Mouse (Mus musculus) megakaryocyte, embryonic 14.5 days (primary cell): ENCODE data around the gene Grap2. TPM values are rescaled to one million over a fixed set of nuclear protein-coding genes. Genes with fewer than 3 reads are reported as not detected.

Experiments
- H3K27me3 ChIP-seq: replicated peaks from 2 replicates; pipeline ENCODE3; 2012; ENCODE audit warnings: inconsistent platforms
- H3K36me3 ChIP-seq: replicated peaks from 2 replicates; pipeline ENCODE3; 2012; ENCODE audit warnings: low read length, inconsistent platforms, mixed read lengths
- H3K4me1 ChIP-seq: 2 replicates; pipeline ENCODE4 v1.6.1; 2012; ENCODE audit warnings: inconsistent platforms
- H3K4me3 ChIP-seq: replicated peaks from 2 replicates; pipeline ENCODE3; 2012; ENCODE audit warnings: moderate library complexity, mild to moderate bottlenecking, inconsistent platforms
- H3K9me3 ChIP-seq: 2 replicates; pipeline ENCODE4 v1.6.1; 2012; ENCODE audit warnings: inconsistent platforms
- FLI1 ChIP-seq: IDR thresholded peaks from 2 replicates; pipeline ENCODE4 v1.6.1; 2012; ENCODE audit warnings: low read length, inconsistent platforms, mixed read lengths
- GATA1 ChIP-seq: IDR thresholded peaks from 3 replicates; pipeline ENCODE4 v1.6.1; 2012; ENCODE audit warnings: mixed read lengths, low read length, inconsistent platforms, borderline replicate concordance
- polyA plus RNA-seq: library from polyadenylated mRNA; stranded (reverse); fragments of >175 nt; gene quantifications from 2 replicates; pipeline ENCODE4 v1.2.3, GENCODE M21; 2012; ENCODE audit warnings: low replicate concordance; ENCODE audit not compliant: insufficient read depth

Gene Grap2
- 136 and 290 TPM in 2 replicates for polyA plus RNA-seq

GRCm38 (mm10) chr15:80572291-80572690, at the start of gene Grap2:
TSS of gene Grap2 (plus strand) at chr15:80572594.
- H3K36me3 ChIP-seq = no peaks in the 10 kb centered on the region
- peaks cover 16% of the 10 kb centered on the region for H3K4me1 ChIP-seq
- H3K4me3 ChIP-seq = peak within 1 kb of the TSS; percentile 88
- H3K27me3 ChIP-seq = peaks cover 72% of the 10 kb centered on the region
- no peak for TF ChIP-seq GATA1
- TF ChIP-seq FLI1 = no peak
- H3K9me3 ChIP-seq = no peaks in the 10 kb centered on the region

DNA sequence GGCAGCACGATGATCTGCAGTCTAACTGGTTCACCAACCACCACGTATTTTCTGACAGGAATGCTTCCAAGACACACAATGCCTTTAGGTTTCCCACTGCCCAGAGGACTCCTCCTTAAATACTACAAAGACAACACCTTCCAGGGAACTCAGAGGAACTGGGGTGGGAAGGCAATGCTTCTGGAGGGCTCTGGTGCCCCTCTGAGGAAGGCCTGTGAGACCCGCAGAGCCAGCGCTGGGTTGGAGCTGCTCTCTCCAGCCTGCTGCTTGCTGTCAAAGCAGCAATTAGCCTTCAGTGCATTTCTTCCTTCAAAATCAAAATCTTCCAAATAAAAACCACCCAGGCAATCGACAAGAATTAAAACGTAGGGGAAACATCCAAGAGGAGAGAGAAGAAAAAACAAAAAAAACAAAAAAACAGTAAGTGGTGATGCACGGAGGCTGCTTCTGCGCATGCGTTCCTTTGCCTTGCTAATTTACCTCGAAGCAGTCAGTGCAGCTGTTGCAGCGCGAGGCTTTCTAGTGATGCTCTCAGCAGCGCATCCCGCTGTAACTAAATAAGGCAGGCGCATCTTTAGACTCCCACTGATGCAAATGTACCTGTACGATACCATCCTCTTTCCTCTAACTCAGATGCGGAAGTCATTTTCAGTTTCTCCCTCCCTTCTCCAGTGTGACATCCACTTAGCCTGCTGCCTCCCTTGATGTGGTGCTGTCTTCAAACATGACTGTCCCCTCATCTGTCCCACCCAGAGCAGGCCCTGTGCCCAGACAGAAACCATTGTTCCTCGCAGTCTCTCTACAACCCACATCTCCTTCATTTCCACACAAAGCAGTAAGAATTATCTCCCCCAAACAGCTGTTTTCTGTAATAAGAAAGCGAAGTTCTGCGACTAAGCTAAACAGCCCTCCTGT, 42.2 kb upstream of the Grap2 start:
- H3K36me3 ChIP-seq = no peaks in the 10 kb centered on the region
- no peak for TF ChIP-seq FLI1
- no peak for TF ChIP-seq GATA1
- no peaks in the 10 kb centered on the region; the same call in 1 of the 2 replicates for H3K9me3 ChIP-seq
- H3K4me3 ChIP-seq = peak overlapping the region; percentile 24
- H3K27me3 ChIP-seq = peaks cover 9% of the 10 kb centered on the region
- H3K4me1 ChIP-seq = peaks cover 37% of the 10 kb centered on the region

- H3K27me3 ChIP-seq = peaks cover 12% of the 10 kb centered on the region
- H3K36me3 ChIP-seq = no peaks in the 10 kb centered on the region
- H3K9me3 ChIP-seq = no peaks in the 10 kb centered on the region; the same call in 1 of the 2 replicates
- H3K4me3 ChIP-seq = peak overlapping the region; percentile 70
- no peak for TF ChIP-seq GATA1
- TF ChIP-seq FLI1 = no peak
- peaks cover 43% of the 10 kb centered on the region for H3K4me1 ChIP-seq
These were observed 41.4 kb upstream of the Grap2 start for GRCm38 (mm10) chr15:80531026-80531425.

GRCm38 (mm10) chr15:80532281-80533072, 39.9 kb upstream of the Grap2 start:
- Histone ChIP-seq H3K4me1 (peaks cover 56% of the 10 kb centered on the region), H3K4me3 (no peak overlapping the region), H3K27me3 (peaks cover 20% of the 10 kb centered on the region), H3K36me3 (no peaks in the 10 kb centered on the region), H3K9me3 (no peaks in the 10 kb centered on the region)
- TF ChIP-seq GATA1 = no peak
- no peak for TF ChIP-seq FLI1

GRCm38 (mm10) chr15:80533274-80533673, 39.1 kb upstream of the Grap2 start:
- peaks cover 26% of the 10 kb centered on the region for H3K27me3 ChIP-seq
- TF ChIP-seq FLI1 (no peak), GATA1 (no peak)
- H3K36me3 ChIP-seq = no peaks in the 10 kb centered on the region
- peaks cover 64% of the 10 kb centered on the region for H3K4me1 ChIP-seq
- H3K4me3 ChIP-seq = no peak overlapping the region
- no peaks in the 10 kb centered on the region for H3K9me3 ChIP-seq

DNA sequence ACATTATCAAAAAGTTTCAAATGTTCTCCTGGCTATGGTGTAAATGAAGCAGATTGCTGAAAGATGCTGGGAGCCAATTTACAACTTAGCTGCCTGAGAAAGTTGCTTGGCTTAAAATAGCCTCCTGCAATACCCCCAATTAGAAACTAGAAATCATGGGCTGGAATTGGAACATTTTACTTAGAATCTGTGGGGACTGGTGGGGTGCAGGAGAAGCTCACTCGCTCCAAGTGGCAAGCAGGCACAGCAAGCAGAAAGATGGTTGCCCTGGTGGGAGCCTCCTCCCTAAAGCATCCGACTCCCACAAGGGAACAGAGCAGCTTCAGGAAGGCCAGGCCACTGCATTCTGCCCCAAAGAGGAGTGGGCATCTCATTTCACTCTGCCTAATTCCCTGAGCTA, 36.3 kb upstream of the Grap2 start:
- TF ChIP-seq GATA1 (no peak), FLI1 (no peak)
- Histone ChIP-seq H3K27me3 (peaks cover 33% of the 10 kb centered on the region), H3K9me3 (no peaks in the 10 kb centered on the region), H3K4me3 (no peak overlapping the region), H3K36me3 (no peaks in the 10 kb centered on the region), H3K4me1 (peaks cover 52% of the 10 kb centered on the region)

DNA sequence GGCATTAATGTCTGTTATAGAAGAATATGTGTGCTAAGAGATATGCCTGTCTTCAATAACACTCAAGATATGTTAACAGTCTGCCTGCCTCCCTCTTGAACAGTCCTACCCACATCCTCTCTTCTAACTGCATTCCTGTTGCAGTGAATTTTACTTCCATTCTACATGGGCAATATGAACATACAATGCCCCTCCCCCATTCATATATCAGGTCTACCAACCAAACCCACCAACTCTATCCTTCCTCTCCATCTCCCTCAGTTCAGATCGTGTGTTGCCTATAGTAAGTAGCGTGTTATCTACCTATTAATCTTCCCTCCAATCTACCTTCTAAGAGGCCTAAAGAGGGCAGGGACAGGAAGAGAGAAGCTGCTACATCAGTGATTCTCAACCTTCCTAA, 34.3 kb upstream of the Grap2 start:
- Histone ChIP-seq H3K4me1 (peaks cover 35% of the 10 kb centered on the region), H3K9me3 (no peaks in the 10 kb centered on the region)

GRCm38 (mm10) chr15:80538671-80539340, 33.6 kb upstream of the Grap2 start:
- H3K36me3 ChIP-seq = no peaks in the 10 kb centered on the region
- H3K4me3 ChIP-seq = no peak overlapping the region
- peaks cover 28% of the 10 kb centered on the region for H3K27me3 ChIP-seq
- peaks cover 29% of the 10 kb centered on the region for H3K4me1 ChIP-seq
- no peaks in the 10 kb centered on the region for H3K9me3 ChIP-seq
- no peak for TF ChIP-seq FLI1
- no peak for TF ChIP-seq GATA1

More for the DNA sequence above, 34.3 kb upstream of the Grap2 start:
- no peak overlapping the region for H3K4me3 ChIP-seq
- H3K36me3 ChIP-seq = no peaks in the 10 kb centered on the region
- H3K27me3 ChIP-seq = peaks cover 33% of the 10 kb centered on the region
- TF ChIP-seq GATA1 (no peak), FLI1 (no peak)

GRCm38 (mm10) chr15:80544115-80544514, 28.3 kb upstream of the Grap2 start:
- H3K4me3 ChIP-seq = no peak overlapping the region
- peaks cover 8% of the 10 kb centered on the region; the same call in 1 of the 2 replicates for H3K4me1 ChIP-seq
- TF ChIP-seq GATA1 (no peak), FLI1 (no peak)
- no peaks in the 10 kb centered on the region for H3K9me3 ChIP-seq
- peaks cover 14% of the 10 kb centered on the region for H3K27me3 ChIP-seq
- no peaks in the 10 kb centered on the region for H3K36me3 ChIP-seq
